Mouse (Mus musculus): ENCODE data around the gene Dennd1b.

DNA sequence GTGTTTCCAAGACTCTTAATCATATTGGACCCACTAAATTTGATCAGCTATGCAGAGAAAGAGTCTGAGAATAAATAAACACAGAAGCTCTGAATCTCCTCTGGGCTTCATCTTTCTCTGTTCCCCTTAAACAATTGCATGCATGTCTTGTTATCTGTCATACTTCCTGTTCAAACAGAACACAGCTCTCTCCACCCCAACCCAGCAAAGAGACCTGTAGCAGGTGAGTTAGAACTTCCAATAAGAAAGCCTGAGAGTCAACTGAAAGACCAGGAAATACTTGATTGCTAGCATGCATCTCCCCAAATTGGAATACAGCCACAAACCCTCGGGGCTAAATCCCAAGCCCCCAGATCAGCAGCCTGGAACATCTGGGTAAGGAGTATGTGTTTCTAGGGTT is 42.4 kb upstream of the Dennd1b start:
- no peak for TF ChIP-seq CTCF (IDR thresholded peaks at IDR 0.05)
- no peak for TF ChIP-seq POLR2A (IDR thresholded peaks at IDR 0.05; ENCODE audit: insufficient read depth, low read depth, low read length)
